Mouse (Mus musculus): ENCODE measurements around the gene Tmub2.

DNA sequence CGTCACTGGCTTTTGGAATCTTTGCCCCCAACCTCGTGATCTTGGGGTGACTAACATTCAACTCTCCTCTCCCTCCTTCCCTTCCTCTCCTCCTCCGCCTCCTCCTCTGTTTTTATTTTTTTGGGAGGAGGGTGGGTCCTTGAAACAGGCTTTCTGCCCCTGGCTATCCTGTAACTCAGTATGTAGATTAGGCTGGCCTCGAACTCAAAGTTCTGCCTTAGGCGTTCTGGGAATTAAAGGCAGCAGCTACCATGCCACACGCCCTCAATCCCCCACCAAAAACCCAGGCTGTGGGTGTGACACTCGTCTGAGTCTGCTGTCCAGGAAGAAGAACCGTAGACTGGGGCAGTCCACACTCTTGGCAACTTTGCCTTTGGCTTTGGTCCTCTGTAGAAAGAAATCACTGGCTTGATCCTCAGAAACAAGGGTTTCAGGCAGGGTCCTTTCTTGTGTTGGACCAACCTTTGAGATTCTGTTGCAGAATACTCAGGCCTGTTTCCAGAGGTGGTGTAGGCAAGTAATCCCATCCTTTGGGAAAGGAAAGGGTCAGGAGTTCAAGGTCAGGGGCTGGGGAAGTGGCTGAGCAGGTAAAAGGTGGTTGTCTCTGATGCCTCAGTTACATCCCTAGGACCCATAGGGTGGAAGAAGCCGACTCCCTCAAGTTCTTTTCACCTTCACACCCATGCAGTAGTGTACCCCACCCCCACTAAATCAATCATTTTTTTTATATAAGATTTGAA is 35.2 kb upstream of the Tmub2 start:
- TF ChIP-seq ZMIZ1 (IDR thresholded peaks at IDR 0.05; ENCODE audit: low read depth, low read length) (no peak), EP300 (IDR thresholded peaks at IDR 0.05; ENCODE audit: low read length) (no peak), IRF4 (IDR thresholded peaks at IDR 0.05; ENCODE audit: low read depth, low read length) (no peak), POLR2A (IDR thresholded peaks at IDR 0.05; ENCODE audit: low read depth, low read length) (no peak), TBP (conservative IDR thresholded peaks at IDR 0.05; ENCODE audit: low read depth, low read length) (no peak), MYC (IDR thresholded peaks at IDR 0.05; ENCODE audit: low read depth, low read length) (peak; percentile 25; the same call in 1 of the 2 replicates)

Measured in CH12.LX (cell line).